Mouse (Mus musculus) T-cell, adult 2 months (primary cell): ENCODE data around the gene Dnah3.
A peak's percentile ranks its signal among the peaks of the same experiment; 100 is the strongest.

Experiments
- DNase-seq: peaks from one replicate; pipeline ENCODE4 v3.0.0; 2022; ENCODE audit warnings: low spot score

The Dnah3 gene

GRCm38 (mm10) chr7:120095180-120095579 lies at the start of gene Dnah3:
Dnah3 (minus strand) TSS chr7:120095280.
- DNase-seq: no peak

GRCm38 (mm10) chr7:120142743-120143142 lies 47.7 kb upstream of the Dnah3 start:
- DNase-seq: no peak

GRCm38 (mm10) chr7:120128951-120129350 lies 33.9 kb upstream of the Dnah3 start:
- DNase-seq: no peak

- no peak for DNase-seq
Measured at GRCm38 (mm10) chr7:120127686-120128059, 32.6 kb upstream of the Dnah3 start.

- DNase-seq: no peak
Measured at GRCm38 (mm10) chr7:120126976-120127685, 32.1 kb upstream of the Dnah3 start.

GRCm38 (mm10) chr7:120124844-120125243 lies 29.8 kb upstream of the Dnah3 start:
- DNase-seq: peak; percentile 15

GRCm38 (mm10) chr7:120123776-120124175 lies 28.7 kb upstream of the Dnah3 start:
- no peak for DNase-seq

GRCm38 (mm10) chr7:120117529-120117928 lies 22.4 kb upstream of the Dnah3 start:
- DNase-seq: no peak

- no peak for DNase-seq
Measured at GRCm38 (mm10) chr7:120116976-120117375, 21.9 kb upstream of the Dnah3 start.

GRCm38 (mm10) chr7:120109676-120110075 lies 14.6 kb upstream of the Dnah3 start:
- DNase-seq: no peak

- DNase-seq: no peak
Measured at GRCm38 (mm10) chr7:120106356-120106755, 11.3 kb upstream of the Dnah3 start.

GRCm38 (mm10) chr7:120104975-120105374 lies 9.9 kb upstream of the Dnah3 start:
- no peak for DNase-seq

GRCm38 (mm10) chr7:120103019-120103567 lies 8.0 kb upstream of the Dnah3 start:
- no peak for DNase-seq

GRCm38 (mm10) chr7:120102164-120102972 lies 7.3 kb upstream of the Dnah3 start, which contains the start of gene Tmem159:
Tmem159 (plus strand) TSS chr7:120102353.
- DNase-seq: peak; percentile 4

- DNase-seq: no peak
Measured at GRCm38 (mm10) chr7:120098403-120098802, 3.3 kb upstream of the Dnah3 start.

GRCm38 (mm10) chr7:120097845-120098244 lies 2.8 kb upstream of the Dnah3 start:
- no peak for DNase-seq

GRCm38 (mm10) chr7:120094216-120094615 lies 864 bp downstream of the Dnah3 start:
- no peak for DNase-seq

- no peak for DNase-seq
Measured at GRCm38 (mm10) chr7:120093033-120093432, 2.0 kb downstream of the Dnah3 start.

GRCm38 (mm10) chr7:120080177-120080576 lies 14.9 kb downstream of the Dnah3 start:
- DNase-seq: no peak

GRCm38 (mm10) chr7:120069164-120069563 lies 25.9 kb downstream of the Dnah3 start:
- DNase-seq: no peak

- DNase-seq: no peak
Measured at GRCm38 (mm10) chr7:120068114-120068513, 27.0 kb downstream of the Dnah3 start.

- no peak for DNase-seq
Measured at GRCm38 (mm10) chr7:120064045-120064444, 31.0 kb downstream of the Dnah3 start.

- DNase-seq: no peak
Measured at GRCm38 (mm10) chr7:120055479-120055878, 39.6 kb downstream of the Dnah3 start.
